Comparison of ENCODE assay signal across 20 mouse cellular contexts in genomic region chr3:123193740-123194139, GRCm38 (mm10). TPM values are rescaled to one million over a fixed set of nuclear protein-coding genes. Genes with fewer than 3 reads are reported as not detected.
"Had no signal": no experiment of that assay in that cellular context is flagged by ENCODE, and none has a peak within 500 bp of the region (broad histone marks: within the 10 kb centered on the region; RNA-seq: fewer than 3 reads in every experiment).

No protein-coding gene starts in this region.

- H3K9me3 ChIP-seq: lung, embryonic 15.5 days; midbrain, embryonic 13.5 days; midbrain, embryonic 15.5 days; neural tube, embryonic 12.5 days; stomach, embryonic 15.5 days had no signal

- ATAC-seq: liver, postnatal 0 days; lung, postnatal 0 days; midbrain, embryonic 13.5 days; midbrain, embryonic 15.5 days had no signal

- H3K36me3 ChIP-seq: lung, embryonic 15.5 days; midbrain, embryonic 13.5 days; midbrain, embryonic 15.5 days; neural tube, embryonic 12.5 days; stomach, embryonic 15.5 days had no signal

- H3K27me3 ChIP-seq: lung, embryonic 15.5 days; megakaryocyte, embryonic 14.5 days; midbrain, embryonic 13.5 days; midbrain, embryonic 15.5 days; neural tube, embryonic 12.5 days; stomach, embryonic 15.5 days had no signal

- H3K9ac ChIP-seq: liver, postnatal 0 days; lung, embryonic 15.5 days; midbrain, embryonic 13.5 days; midbrain, embryonic 15.5 days; neural tube, embryonic 12.5 days; stomach, embryonic 15.5 days had no signal

- H3K4me3 ChIP-seq: lung, embryonic 15.5 days; megakaryocyte, embryonic 14.5 days; midbrain, embryonic 13.5 days; midbrain, embryonic 15.5 days; neural tube, embryonic 12.5 days; stomach, embryonic 15.5 days had no signal

- H3K27ac ChIP-seq: lung, embryonic 15.5 days; macrophage; midbrain, embryonic 13.5 days; midbrain, embryonic 15.5 days; neural tube, embryonic 12.5 days; stomach, embryonic 15.5 days; stomach, postnatal 0 days had no signal

- DNase-seq: liver, postnatal 0 days; lung, adult 2 months; lung, postnatal 14 days; lung, postnatal 36 days; right cerebral cortex, postnatal 14 days; thymus, adult 2 months; thymus, postnatal 25 days; thymus, postnatal 4 days had no signal

- H3K4me1 ChIP-seq: midbrain, embryonic 13.5 days; midbrain, embryonic 15.5 days; neural tube, embryonic 12.5 days; stomach, embryonic 15.5 days had no signal

- H3K4me2 ChIP-seq: lung, embryonic 15.5 days; midbrain, embryonic 11.5 days; midbrain, embryonic 13.5 days; midbrain, embryonic 15.5 days; neural tube, embryonic 12.5 days; stomach, embryonic 15.5 days had no signal

RNA-seq across cellular contexts. Expression of gene Synpo2, which starts 42.2 kb away (rescaled TPM):
- total RNA-seq: monocyte, adult 5-6 weeks; neutrophil, adult 5-6 weeks had no signal
